Mouse (Mus musculus): ENCODE data around the gene Gng2.
"Not testable (repeated sequence)": the region's sequence is repeated elsewhere in the genome, so short reads cannot be mapped to it uniquely, and the experiment has no call there.

The Gng2 gene

GRCm38 (mm10) chr14:19935084-19935483 is 42.3 kb downstream of the Gng2 start:
- DNase-seq = no peak

DNA sequence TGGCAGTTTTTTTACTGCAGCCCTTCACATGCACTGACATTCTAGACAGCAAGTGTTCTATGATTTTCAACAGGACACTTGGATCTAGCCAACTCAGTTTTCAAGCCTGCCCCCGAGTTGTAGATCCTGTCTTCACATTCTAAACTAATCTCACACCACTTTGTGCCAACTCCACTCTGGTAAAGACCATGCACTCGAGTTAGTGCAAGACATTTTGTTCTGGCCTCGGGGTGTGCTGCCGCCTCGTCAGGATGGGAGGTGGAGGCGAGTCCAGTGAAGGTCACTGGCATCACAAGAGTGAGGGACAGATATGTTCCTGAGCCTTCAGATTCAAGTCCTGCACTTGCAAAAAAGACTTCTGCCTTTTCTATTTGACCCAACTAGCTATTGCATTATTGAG is 44.1 kb downstream of the Gng2 start:
- DNase-seq = no peak

DNA sequence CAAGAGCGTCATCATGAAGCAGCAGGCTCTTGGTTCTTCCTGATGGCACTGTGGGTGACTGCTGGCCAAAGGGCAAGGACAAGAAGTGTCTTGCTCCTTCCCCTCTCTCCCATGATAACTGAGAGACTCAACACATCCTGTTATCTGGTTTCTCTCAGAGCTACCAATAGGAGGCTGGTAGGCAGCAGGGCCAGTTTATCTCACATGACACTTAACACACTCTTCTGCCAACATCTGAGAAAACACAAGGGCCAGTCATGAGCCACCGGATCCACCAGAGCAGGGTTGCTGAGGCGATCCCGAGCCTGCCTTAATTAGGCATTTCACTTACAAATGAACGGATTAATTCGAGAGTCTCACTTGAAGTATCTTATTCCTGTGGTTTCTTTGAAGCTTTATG is 49.5 kb downstream of the Gng2 start:
- DNase-seq = no peak

GRCm38 (mm10) chr14:19927156-19927555 is 50.3 kb downstream of the Gng2 start:
- DNase-seq = no peak

GRCm38 (mm10) chr14:19926312-19926711 is 51.1 kb downstream of the Gng2 start:
- no peak for DNase-seq

DNA sequence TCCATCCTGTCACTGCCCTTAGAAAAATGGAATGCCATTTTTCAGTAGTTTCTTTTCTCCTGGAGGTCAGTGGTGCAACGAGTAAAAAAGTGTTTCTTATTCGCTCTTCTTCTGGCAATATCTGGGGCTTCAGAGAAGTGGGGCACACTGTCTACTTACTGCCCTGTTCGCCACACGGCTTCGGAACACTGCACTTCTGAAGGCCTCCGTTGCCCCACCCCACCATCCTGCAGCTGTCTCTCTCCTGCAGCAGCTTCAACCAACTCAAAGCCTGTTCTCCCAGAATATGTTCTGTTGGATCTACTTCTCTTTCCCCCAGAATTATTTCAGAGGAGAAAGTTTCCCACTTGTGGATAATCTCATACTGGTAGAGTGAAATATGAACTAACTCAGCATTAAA is 52.3 kb downstream of the Gng2 start:
- DNase-seq = no peak

DNA sequence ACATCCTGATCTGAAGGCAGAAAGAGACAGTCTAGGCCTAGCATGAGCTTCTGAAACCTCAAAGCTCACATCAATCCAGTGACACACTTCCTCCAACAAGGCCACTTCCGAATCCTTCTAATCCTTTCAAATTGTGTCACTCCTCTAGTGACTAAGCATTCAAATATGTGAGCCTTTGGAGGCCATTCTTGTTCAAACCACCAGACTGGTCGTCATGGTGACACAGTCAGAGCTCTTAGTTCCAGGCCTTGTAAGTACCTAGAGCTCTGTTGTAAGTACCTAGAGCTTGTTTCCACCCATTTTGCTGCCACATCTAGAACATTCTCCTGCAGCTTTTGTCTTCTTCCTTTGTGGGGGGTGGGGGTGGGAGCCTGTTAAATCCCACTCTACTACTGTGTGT is 53.3 kb downstream of the Gng2 start:
- no peak for DNase-seq

DNA sequence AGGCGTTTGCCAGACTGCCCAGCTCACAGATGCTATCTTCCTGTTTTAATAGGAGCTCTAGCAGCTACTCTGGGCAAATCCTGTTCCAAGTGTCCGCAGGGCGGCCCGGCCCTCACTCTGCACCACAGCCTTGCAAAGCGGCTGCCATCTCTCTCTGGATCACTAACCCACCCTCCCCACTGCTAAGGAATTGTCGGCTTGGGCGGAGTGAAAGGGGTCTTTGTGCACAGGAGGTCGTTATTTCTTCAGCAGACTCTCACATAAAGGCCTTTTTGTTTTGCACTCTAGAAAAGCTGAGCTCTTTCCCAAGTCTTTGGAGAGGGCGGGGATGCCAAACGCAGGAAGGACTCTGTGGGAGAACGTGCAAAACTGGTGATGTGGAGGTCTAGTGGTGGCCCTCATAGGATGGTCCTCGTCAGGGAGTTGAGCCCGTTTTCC is 57.2 kb downstream of the Gng2 start:
- DNase-seq = no peak

DNA sequence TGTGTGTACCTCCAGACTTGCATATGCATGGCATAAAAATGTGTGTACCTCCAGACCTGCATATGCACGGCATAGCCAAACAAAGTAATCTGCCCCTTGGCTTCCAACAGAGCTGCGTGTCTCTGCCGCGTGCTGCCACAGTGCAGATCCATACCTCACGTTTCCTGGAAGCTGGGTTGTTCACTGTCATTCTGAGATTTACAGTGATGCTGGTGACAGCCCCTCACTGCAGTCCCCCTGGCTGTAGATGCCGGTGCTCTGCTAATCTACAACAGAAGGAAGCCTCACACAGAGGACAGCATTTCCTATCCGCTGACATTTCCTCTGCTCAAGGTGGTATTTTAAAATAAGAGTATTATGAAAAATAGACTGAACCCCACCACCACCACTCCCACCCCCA is 57.6 kb downstream of the Gng2 start:
- DNase-seq = no peak

- no peak for DNase-seq
These were observed 59.9 kb downstream of the Gng2 start for GRCm38 (mm10) chr14:19917534-19917933.

GRCm38 (mm10) chr14:19916315-19916714 is 61.1 kb downstream of the Gng2 start:
- DNase-seq = no peak

- no peak for DNase-seq
These were observed 64.5 kb downstream of the Gng2 start for GRCm38 (mm10) chr14:19912891-19913290.

GRCm38 (mm10) chr14:19905615-19906014 is 71.8 kb downstream of the Gng2 start:
- DNase-seq = peak; percentile 57

DNA sequence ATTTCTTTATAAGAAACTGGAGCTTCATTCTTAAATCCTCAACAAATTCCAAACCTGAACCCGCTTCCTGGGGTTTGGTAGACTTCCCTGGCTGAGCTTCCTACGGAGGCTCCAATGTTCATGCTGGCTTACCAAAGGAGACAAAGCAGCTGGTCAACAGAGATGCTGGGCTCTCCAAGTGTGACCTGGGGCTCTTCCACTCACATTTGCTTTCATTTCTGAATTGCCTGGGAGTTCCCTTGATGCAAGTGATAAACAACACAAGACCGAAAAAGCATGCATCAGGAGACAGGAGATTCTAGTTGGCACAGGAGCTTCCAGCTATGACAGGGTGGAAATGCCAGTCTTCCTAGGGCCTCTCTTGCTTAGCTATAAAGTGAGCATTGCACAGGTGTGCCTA is 72.6 kb downstream of the Gng2 start:
- no peak for DNase-seq

DNA sequence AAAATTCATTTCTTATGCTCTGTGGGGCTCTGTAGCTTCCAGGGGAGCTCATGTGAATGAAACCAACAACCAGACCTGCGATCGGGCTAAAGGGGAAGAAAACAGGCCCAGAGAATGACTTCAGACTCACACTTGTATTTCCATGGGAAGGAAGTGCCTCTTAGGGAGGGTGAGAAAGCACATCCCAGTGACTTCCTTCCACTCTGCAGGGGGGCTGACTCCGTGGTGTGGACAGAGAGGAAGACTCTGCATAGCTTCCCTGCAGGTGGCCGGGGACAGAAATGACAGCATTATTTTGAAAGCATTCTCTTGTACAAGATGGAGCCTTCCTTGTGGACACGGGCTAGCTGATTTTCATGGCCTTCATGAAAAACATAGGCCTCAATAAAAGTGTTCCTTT is 73.4 kb downstream of the Gng2 start:
- DNase-seq = no peak

- DNase-seq = no peak
These were observed 76.9 kb downstream of the Gng2 start for GRCm38 (mm10) chr14:19900492-19900891.

DNA sequence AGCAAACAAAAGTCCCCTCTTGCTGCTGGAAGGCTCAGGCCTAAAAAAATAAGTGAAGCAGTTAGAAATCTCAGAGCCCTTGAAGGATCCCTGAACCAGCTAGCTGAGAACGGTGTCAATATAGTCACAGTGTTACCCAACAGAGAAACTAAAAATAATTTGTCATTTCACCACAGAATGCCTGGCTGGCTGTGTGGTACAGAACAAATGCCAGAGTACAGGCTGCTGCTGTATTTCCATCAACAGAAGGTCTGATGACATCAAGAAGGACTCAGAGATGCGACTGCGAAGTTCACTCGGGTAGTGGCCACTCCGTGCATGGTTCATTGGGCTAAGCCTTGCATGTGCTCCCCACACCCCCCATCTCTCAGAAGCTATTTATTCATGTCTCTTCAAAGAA is 89.9 kb downstream of the Gng2 start:
- DNase-seq = no peak

DNA sequence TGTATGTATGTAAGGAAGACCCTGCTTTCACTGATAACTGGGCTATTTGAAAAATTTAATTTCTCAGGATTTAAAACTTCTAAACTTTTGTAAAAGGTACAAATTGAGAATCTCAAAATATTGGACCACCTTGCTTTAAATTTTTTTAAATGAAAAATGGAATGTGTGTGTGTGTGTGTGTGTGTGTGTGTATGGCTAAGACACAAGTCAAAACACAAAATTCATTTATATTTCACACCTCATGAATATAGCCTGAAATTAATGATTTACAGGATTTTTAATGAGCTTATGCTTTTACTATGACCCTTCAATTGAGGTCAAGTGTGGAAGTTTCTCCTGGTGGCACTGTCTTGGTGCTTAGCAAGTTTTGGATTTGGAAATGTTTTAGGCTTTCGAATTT is 93.0 kb downstream of the Gng2 start:
- DNase-seq = not testable (repeated sequence)

- no peak for DNase-seq
These were observed 103.1 kb downstream of the Gng2 start for GRCm38 (mm10) chr14:19874201-19874807.

- no peak for DNase-seq
These were observed 110.0 kb downstream of the Gng2 start for GRCm38 (mm10) chr14:19867286-19867935.

GRCm38 (mm10) chr14:19865121-19865520 is 112.3 kb downstream of the Gng2 start:
- not testable (repeated sequence) for DNase-seq

DNA sequence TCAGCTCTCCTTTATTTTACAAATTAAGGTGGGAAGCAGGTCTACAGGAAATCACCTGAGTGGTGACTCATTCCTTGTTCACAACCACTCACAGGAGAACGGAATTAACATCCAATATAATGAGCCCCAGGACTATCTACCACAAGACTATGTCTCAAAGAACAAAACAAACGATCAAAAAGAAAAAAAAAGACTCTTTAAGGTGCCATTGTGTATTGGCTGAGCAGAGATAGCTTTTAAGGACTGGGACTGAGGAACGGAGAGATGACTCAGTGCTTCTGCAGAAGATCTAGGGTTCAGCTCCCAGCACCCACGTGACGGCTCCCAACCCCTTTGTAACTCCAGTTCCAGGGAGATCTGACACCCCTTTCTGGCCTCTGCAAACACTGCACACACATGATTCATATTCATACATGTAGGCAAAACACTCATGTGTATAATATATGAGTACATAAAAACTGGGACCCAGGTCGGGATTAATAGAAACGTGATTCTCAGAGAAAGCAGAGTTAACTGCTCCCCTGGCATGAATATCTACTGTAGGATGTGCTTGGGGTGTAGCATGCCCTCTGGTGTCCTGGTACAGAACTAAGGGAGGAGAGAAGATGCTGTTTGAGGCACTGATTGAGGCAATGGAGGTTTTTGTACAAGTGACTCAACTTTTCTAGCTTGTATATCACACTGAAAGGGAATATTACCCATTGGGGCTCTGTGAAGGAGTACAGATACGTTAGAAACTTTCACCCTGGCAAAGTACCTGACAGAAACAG is 115.9 kb downstream of the Gng2 start:
- DNase-seq = no peak

GRCm38 (mm10) chr14:19860281-19860680 is 117.1 kb downstream of the Gng2 start:
- DNase-seq = no peak
